Mouse (Mus musculus) adrenal gland, adult 8-10 months (tissue): ENCODE measurements around the gene Col13a1. TPM values are rescaled to one million over a fixed set of nuclear protein-coding genes. Genes with fewer than 3 reads are reported as not detected.

Source experiments
- DNase-seq: peaks from one replicate; pipeline ENCODE4 v3.0.0; 2022
- total RNA-seq, 4 experiments: library from RNA; stranded (reverse); gene quantifications; 2 replicates each; pipeline ENCODE4 v1.2.4; 2022

Col13a1 gene
- 10 to 100 TPM in 2 of 4 experiments, 1 to 10 TPM in 2; 7.9 to 12.3 (median 10.3) TPM for total RNA-seq

DNA sequence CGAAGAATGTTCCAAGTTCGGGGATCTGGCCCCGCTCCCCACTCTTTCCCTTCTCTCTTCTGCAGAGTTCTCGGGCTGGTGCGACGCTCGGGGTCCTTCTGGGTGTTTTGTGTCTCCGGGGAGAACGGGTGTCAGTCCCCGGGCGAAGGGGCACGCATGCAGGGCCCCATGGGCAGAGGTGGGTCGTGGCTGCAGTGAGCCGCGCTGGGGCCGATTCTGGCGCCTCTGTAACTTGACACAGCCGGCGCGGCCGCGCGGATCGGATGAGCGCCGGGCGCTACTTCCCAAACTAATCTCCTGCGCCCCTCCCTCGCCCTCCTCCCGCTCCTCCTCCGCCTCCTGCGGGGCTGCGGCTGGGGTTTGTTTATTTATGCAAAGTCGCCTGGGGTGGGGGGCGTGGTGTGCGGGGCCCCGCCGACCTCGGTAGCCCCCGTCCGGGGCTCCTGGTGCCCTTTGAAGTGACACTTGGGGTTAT, at the start of gene Col13a1:
TSS of gene Col13a1 (minus strand) at position 243 of the 475 bp plus-strand sequence.
- DNase-seq, result no peak

DNA sequence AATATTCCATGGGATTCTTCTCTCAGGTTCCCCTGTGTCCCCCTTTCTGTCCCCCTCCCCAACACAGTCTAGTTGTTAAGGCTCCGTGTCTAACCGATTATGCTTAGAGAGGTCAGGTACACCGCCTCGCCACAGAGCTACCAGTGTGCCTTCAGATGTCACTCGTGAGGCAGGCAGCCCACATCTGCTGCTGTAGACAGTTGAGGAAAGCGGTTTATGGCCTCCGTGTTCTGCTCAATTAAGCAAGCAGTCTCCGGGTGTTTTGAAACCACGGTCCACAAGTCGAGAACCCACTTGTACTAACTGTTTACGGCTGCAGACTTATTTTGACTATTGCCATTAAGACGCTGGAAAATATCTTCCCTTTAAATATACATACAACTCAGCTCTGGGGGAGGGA, 48.8 kb upstream of the Col13a1 start:
- DNase-seq, result no peak

GRCm38 (mm10) chr10:62023821-62024551, 45.1 kb upstream of the Col13a1 start:
- DNase-seq, result peak; percentile 13

DNA sequence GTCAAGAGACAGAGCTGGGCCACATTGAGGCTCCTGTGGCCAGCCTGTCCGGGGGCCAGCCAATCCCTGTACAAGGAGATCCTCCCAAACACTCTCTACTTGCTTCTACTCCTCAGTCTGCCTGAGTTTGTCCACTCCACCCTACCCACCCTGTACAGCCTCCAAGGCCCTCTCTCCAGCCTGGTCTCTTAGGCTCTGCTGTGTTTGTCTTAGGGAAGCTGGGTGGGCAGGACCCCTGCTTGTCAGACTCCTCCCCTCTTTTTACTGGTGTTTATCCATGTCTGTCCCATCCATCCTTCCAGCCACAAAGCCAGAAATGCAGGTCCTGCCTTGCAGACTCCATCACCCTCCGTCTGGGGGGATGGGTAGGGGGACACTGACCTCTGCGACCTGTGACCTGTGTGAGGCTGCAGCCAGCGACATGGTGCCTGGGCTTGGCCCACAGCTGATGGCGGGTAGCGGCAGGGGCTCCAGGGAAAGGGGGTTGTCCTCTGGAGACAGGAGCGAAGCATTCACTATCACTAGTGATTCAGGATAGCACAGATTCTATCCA, 41.2 kb upstream of the Col13a1 start:
- no peak for DNase-seq

- no peak for DNase-seq
Measured at GRCm38 (mm10) chr10:62019386-62020067, 40.6 kb upstream of the Col13a1 start.

DNA sequence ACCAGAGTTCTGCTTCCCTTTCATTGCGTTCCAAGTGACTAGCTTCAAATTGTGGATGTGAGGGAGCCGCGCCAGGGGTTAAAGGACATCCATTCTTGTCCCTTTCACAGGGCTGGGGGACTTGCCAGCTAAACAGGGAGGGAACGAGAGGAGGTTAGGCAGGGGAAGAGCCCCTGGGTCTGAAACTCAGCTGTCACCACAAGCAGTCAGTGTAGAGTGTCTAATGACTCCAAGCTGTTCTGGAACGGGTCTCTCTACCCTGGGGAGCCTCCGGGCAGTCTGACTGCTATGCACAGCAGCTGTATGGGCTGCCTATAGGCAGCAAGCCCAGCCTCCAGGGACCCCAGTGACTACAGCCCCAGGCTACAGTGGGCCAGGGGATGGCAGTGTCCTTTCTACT, 38.0 kb upstream of the Col13a1 start:
- no peak for DNase-seq

DNA sequence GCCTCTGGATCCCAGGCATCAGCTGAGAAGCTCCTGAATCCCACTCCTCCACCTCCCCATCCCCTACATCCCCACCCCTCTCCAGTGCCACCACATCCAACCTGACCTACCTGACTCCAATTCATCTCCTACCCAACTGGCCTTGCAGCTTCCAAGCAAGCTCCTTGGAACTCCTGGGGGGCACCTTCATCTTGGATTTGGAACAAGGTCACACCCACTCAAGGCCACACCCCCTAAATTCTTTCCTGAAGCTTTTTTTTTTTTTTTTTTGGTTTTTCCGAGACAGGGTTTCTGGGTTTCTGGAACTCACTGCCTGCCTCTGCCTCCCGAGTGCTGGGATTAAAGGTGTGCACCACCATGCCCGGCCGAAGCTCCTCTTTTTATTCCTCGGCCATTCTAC, 34.3 kb upstream of the Col13a1 start:
- no peak for DNase-seq

DNA sequence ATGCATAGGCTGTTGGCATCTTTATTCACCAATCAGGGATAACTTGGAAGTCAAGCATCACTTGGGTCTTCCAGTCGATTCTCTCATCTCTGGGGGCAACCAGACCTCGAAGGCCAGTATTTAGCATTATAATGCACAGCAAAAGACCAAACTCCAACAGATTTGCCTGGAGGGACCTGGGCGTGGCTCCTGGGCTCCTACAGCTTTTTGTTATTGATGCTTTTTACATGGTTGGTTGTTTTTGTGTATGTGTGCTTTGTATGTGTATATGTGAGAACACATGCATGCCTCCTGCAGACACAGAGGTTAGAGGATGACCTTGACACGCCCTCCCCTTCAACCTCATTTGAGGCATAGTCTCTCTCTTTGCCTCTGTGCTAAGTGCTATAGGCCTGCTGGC, 33.5 kb upstream of the Col13a1 start:
- no peak for DNase-seq

GRCm38 (mm10) chr10:62009981-62010500, 31.1 kb upstream of the Col13a1 start:
- no peak for DNase-seq

GRCm38 (mm10) chr10:62007958-62008357, 29.1 kb upstream of the Col13a1 start:
- DNase-seq, result no peak

- no peak for DNase-seq
Measured at GRCm38 (mm10) chr10:62006371-62006770, 27.5 kb upstream of the Col13a1 start.

GRCm38 (mm10) chr10:62000216-62000615, 21.3 kb upstream of the Col13a1 start:
- DNase-seq, result no peak

GRCm38 (mm10) chr10:61999766-62000165, 20.9 kb upstream of the Col13a1 start:
- no peak for DNase-seq

DNA sequence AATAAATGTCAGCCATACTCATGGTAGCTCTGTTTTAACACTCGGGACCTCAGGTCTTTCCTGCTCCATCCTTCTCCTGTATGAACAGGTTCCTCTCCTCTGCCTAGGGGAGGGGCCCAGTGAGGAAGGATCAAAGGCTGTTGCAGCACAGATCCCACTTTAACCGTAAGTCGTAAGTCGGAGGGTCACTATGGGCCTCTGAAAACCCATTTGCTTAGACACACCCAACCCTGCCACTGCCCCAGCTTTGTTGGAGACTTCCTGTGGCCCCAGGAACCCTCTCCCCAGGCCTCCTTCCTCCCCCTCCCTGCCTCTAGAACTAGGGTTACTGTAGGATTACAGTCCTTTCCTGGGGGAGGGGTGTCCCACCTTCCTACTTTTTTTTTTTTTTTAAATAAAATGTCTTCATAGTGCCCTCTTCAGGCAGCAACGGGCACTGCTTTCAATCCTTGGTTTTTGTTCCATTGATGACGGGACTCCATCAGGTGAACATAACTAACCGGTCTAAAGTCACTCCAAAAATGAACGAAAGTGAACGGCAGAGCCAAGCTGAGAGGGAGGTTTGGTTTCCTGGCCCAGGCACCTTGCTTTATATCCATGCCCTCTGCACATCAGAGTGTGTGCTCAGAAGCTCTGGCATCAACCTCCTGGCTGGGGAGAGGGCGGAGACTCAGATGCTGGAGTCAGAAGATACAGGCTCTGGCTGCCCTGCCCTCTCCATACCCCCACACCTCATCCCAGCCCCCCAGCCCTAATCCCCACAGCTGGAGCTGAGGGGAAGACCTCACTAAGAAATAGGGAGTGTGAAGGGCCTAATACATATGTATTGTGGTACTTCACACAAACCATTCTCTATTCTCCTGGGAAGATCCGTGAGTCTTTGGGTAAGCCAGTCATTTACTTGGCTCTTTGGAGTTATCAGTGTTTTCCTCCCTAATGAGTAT, 12.8 kb upstream of the Col13a1 start:
- DNase-seq, result no peak

DNA sequence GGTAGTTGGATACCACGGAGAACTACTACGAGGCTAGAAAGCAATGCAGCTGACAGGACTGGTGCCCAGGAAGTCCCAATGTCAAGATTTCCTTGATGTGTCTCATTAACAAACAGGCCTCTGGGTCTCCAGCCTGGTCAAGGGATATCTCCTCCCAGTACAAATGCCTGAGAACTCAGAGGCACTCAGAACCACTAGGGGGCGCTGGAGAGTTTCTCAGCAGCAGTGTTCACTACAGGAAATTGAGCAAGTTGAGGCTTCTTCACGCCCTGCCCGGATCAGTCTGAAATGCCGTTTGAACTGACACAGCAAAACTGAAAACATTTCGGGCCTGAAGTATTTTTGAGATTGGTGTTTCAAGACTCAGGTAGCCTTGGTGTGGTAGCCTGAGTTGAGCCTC, 1.5 kb upstream of the Col13a1 start:
- DNase-seq, result peak; percentile 77

DNA sequence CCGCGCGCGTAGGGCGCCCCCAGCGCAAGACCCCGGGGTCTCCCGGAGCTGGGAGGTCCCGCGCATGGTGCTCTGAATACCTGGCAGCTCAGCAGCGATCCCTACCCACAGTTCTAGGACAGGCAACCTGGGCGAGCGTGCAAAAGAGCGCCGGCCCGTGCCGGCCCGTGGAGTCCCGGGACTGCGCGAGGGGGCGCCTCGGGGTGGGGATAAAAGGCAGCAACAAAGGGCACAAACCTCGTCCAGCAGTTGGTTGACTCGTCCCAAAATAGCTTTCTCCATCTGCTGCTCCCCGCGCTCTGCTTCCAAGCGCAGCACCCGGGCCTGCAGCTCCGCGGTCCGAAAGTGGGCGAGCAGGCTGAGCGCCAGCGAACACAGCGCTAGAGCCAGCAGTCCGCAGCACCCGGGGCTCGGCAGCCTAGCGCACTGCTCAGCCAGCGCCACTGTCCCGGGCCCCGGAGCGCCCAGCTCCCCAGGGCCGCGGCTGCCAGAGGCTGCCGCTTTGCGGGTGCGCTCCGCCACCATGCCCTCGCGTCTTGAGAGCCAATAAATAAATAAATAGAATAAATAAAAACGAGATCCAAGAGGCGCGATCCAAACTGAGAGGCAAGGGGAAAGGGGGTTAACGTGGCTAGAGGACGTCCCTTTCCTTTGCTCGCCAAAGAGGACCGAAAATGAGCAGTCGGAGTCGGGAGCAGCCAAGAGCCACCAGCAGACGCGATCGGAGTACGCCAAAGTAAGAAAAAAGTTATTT, 619 bp downstream of the Col13a1 start:
- no peak for DNase-seq

DNA sequence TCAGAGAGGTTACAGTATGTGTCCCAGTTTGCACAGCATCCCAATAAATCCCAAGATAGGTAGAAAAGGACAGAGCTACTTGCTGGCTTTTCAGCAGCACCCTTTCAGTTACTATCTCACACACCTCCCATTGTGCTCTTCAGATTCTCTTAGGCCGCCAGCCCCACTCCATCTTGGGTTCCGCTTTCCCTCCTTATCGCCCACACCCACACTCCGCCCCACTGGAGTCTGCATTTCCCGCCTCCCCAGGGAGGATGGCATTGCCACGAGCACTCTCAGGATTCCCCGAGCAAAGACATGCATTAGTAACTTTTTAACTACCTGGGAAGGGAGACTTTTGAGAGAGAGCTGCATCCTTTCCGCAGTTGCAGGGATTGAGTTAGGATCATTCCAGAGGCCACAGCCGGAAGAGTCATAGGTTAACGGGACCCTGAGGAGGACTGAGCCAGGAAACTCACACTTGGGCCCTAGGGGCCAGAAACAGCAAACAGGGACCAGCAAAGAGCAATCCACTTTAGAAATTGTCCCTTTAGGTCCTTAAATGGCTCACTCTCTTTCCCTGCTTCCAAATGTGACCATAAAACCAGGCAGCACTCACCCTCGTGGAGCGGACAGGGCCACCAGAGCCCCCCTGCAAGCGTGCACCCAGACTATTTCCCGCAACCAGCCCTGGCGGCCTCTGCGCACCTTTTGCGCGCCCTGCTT, 1.4 kb downstream of the Col13a1 start:
- DNase-seq, result no peak

GRCm38 (mm10) chr10:61976987-61977386, 1.9 kb downstream of the Col13a1 start:
- DNase-seq, result no peak

- DNase-seq, result no peak
Measured at GRCm38 (mm10) chr10:61974581-61974980, 4.3 kb downstream of the Col13a1 start.

DNA sequence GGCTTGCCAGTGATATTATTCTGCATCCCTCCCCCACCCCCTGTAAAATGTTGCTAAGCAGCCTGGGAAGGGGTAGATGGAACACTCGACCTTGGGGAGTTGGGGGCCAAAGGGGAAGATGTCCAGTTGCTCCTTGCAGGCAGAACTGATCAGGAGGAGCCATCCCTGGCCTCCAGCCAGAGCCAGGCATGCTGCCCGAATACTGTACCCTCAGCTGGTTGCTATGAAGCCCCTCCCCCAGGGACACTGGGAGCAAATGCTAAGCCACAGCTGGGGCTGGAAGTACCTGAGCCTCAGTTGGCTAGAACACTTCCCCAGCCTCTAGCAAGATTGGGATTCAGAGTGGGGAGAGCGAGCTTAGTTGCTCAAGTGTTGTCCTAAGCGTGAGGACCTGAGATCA, 6.9 kb downstream of the Col13a1 start:
- DNase-seq, result no peak
